Mouse (Mus musculus): ENCODE data around the gene Iqgap1. TPM values are rescaled to one million over a fixed set of nuclear protein-coding genes. Genes with fewer than 3 reads are reported as not detected.

Gene Iqgap1
- polyA plus RNA-seq, 1 experiment from 2014 or later, result 58.0 TPM

DNA sequence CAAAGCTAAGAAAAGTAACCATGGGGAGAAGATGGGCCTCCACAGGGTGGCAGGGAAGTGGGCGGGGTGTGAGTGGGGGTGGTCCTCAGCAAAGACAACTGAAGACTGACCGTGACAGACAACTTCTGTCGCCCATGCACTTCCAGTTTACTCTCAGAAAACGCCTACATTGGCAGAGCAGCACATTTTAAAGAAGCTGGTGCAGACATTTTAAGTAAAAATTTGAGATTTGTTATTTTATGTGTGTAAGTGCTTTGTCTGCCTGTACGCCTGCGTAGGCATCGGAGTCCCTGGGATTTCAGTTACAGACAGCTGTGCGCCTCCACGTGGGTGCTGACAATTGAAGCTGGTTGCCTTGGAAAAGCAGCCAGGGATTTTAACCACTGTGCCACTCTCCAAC is 104.7 kb downstream of the Iqgap1 start:
- H3K4me3 ChIP-seq (ENCODE audit: low read depth, low read length), result no peak overlapping the region
- H3K9me3 ChIP-seq (ENCODE audit: control insufficient read depth, low read length), result no peaks in the 10 kb centered on the region
- H3K27ac ChIP-seq (replicated peaks), result no peak overlapping the region
- DNase-seq (ENCODE audit: low spot score), result no peak
- no peaks in the 10 kb centered on the region for H3K4me1 ChIP-seq (replicated peaks; ENCODE audit: control insufficient read depth, insufficient read depth)
- no peak overlapping the region for H3K9ac ChIP-seq (ENCODE audit: low read length)
- TF ChIP-seq CTCF (IDR thresholded peaks at IDR 0.05; ENCODE audit: low read depth), result no peak
- TF ChIP-seq EP300 (optimal IDR thresholded peaks at IDR 0.05), result no peak
- no peak for ATAC-seq (ENCODE audit: low FRiP score, low TSS enrichment)
- WGBS, result 70% methylated on average over 9 of the region's 9 CpGs
- no peak overlapping the region for H3K4me2 ChIP-seq (replicated peaks; ENCODE audit: low read depth)
- peaks cover 37% of the 10 kb centered on the region for H3K36me3 ChIP-seq (ENCODE audit: control insufficient read depth, insufficient read depth, low read length)
- H3K27me3 ChIP-seq (ENCODE audit: control insufficient read depth, insufficient read depth, low read length), result no peaks in the 10 kb centered on the region

DNA sequence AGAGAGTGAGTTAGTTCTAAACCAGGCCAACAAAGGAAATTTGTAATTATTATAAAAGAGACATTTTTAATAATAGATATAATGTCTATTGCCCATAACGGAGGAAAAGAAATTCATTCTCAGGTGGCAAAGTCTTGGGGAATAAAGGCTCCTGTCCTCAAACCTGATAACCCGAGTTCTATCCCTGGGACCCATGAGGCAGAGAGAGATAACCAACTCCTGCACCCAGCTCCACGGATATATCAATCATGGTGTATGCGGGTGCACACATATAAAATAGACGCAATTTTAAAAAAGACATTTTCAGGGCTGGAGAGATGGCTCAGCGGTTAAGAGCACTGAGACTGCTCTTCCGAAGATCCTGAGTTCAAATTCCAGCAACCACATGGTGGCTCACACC is 106.2 kb downstream of the Iqgap1 start:
- no peak overlapping the region for H3K9ac ChIP-seq (ENCODE audit: low read length)
- H3K27me3 ChIP-seq (ENCODE audit: control insufficient read depth, insufficient read depth, low read length), result no peaks in the 10 kb centered on the region
- WGBS, result 94% methylated on average over 7 of the region's 7 CpGs
- no peak overlapping the region for H3K27ac ChIP-seq (replicated peaks)
- H3K36me3 ChIP-seq (ENCODE audit: control insufficient read depth, insufficient read depth, low read length), result peaks cover 39% of the 10 kb centered on the region
- H3K9me3 ChIP-seq (ENCODE audit: control insufficient read depth, low read length), result no peaks in the 10 kb centered on the region
- no peak overlapping the region for H3K4me3 ChIP-seq (ENCODE audit: low read depth, low read length)
- no peak for ATAC-seq (ENCODE audit: low FRiP score, low TSS enrichment)
- DNase-seq (ENCODE audit: low spot score), result no peak
- H3K4me2 ChIP-seq (replicated peaks; ENCODE audit: low read depth), result no peak overlapping the region
- TF ChIP-seq EP300 (optimal IDR thresholded peaks at IDR 0.05) (no peak), CTCF (IDR thresholded peaks at IDR 0.05; ENCODE audit: low read depth) (no peak)
- no peaks in the 10 kb centered on the region for H3K4me1 ChIP-seq (replicated peaks; ENCODE audit: control insufficient read depth, insufficient read depth)

DNA sequence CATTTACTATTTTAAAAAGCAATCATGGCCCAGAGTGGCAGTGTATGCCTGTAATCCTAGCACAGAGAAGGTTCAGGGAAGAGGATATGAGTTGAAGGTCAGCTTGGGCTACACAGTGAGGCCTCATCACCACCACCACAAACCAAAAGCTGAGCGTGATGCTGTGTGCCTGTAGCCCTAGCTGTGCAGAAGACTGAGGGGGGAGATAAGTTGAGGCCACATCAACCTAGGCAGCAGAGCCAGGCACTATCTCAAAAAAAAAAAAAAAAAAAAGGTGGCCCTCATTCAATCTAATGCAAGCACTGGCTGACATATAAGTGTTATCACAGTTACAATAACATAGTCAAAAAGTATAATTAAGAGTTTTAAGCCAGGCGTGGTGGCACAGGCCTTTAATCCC is 106.7 kb downstream of the Iqgap1 start:
- Histone ChIP-seq H3K4me1 (replicated peaks; ENCODE audit: control insufficient read depth, insufficient read depth) (no peaks in the 10 kb centered on the region), H3K4me2 (replicated peaks; ENCODE audit: low read depth) (no peak overlapping the region), H3K27me3 (ENCODE audit: control insufficient read depth, insufficient read depth, low read length) (no peaks in the 10 kb centered on the region), H3K9ac (ENCODE audit: low read length) (no peak overlapping the region), H3K27ac (replicated peaks) (no peak overlapping the region), H3K4me3 (ENCODE audit: low read depth, low read length) (no peak overlapping the region), H3K9me3 (ENCODE audit: control insufficient read depth, low read length) (no peaks in the 10 kb centered on the region), H3K36me3 (ENCODE audit: control insufficient read depth, insufficient read depth, low read length) (peaks cover 38% of the 10 kb centered on the region)
- DNase-seq (ENCODE audit: low spot score) (no peak), ATAC-seq (ENCODE audit: low FRiP score, low TSS enrichment) (no peak)
- WGBS, result 84% methylated on average over 2 of the region's 2 CpGs
- TF ChIP-seq CTCF (IDR thresholded peaks at IDR 0.05; ENCODE audit: low read depth) (no peak), EP300 (optimal IDR thresholded peaks at IDR 0.05) (no peak)

DNA sequence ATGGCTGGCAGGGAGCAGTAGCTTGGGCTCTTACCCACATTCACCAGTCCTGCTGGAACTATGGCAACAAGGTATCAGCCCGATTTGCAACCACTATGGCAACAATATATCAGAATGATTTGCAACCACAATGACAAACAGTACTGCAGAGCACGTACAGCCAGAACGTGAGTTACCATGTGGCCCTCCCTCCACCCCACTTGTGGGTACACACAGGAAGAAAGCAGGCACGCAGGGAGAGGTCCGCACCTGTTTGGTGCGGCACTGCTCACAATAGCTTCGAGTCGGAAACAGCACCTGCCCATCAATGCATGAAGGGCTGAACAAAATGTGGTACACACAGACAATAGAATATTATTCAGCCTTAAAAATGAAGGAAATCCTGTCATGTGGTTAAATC is 107.3 kb downstream of the Iqgap1 start:
- Histone ChIP-seq H3K36me3 (ENCODE audit: control insufficient read depth, insufficient read depth, low read length) (peaks cover 40% of the 10 kb centered on the region), H3K27me3 (ENCODE audit: control insufficient read depth, insufficient read depth, low read length) (no peaks in the 10 kb centered on the region), H3K4me2 (replicated peaks; ENCODE audit: low read depth) (no peak overlapping the region), H3K27ac (replicated peaks) (no peak overlapping the region), H3K9ac (ENCODE audit: low read length) (no peak overlapping the region), H3K9me3 (ENCODE audit: control insufficient read depth, low read length) (no peaks in the 10 kb centered on the region), H3K4me1 (replicated peaks; ENCODE audit: control insufficient read depth, insufficient read depth) (no peaks in the 10 kb centered on the region), H3K4me3 (ENCODE audit: low read depth, low read length) (no peak overlapping the region)
- no peak for DNase-seq (ENCODE audit: low spot score)
- 80% methylated on average over 8 of the region's 8 CpGs for WGBS
- ATAC-seq (ENCODE audit: low FRiP score, low TSS enrichment), result no peak
- TF ChIP-seq EP300 (optimal IDR thresholded peaks at IDR 0.05), result no peak
- no peak for TF ChIP-seq CTCF (IDR thresholded peaks at IDR 0.05; ENCODE audit: low read depth)

DNA sequence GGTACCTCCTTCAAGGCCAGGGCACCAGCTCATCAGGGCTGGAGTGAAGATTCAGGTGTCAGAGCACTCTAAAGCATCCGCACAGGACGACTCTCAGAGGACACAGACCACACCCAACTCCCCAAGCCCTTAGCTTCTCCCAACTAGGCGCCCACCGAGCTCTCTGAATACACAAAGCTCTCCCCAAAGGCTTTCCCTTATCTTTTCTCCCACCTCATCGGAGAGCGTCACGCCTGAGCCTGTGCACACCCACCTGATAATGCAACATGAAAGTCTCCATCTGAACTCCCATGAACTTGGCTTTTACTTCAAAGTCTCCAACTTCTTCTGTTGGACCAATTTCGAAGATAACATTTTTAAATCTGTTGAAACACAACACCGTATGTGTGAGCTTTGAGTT is 109.0 kb downstream of the Iqgap1 start:
- 78% methylated on average over 9 of the region's 9 CpGs for WGBS
- Histone ChIP-seq H3K4me2 (replicated peaks; ENCODE audit: low read depth) (no peak overlapping the region), H3K9ac (ENCODE audit: low read length) (no peak overlapping the region), H3K36me3 (ENCODE audit: control insufficient read depth, insufficient read depth, low read length) (peaks cover 35% of the 10 kb centered on the region), H3K27me3 (ENCODE audit: control insufficient read depth, insufficient read depth, low read length) (no peaks in the 10 kb centered on the region), H3K4me1 (replicated peaks; ENCODE audit: control insufficient read depth, insufficient read depth) (no peaks in the 10 kb centered on the region), H3K27ac (replicated peaks) (no peak overlapping the region), H3K4me3 (ENCODE audit: low read depth, low read length) (no peak overlapping the region), H3K9me3 (ENCODE audit: control insufficient read depth, low read length) (no peaks in the 10 kb centered on the region)
- no peak for ATAC-seq (ENCODE audit: low FRiP score, low TSS enrichment)
- no peak for DNase-seq (ENCODE audit: low spot score)
- TF ChIP-seq CTCF (IDR thresholded peaks at IDR 0.05; ENCODE audit: low read depth) (no peak), EP300 (optimal IDR thresholded peaks at IDR 0.05) (no peak)

DNA sequence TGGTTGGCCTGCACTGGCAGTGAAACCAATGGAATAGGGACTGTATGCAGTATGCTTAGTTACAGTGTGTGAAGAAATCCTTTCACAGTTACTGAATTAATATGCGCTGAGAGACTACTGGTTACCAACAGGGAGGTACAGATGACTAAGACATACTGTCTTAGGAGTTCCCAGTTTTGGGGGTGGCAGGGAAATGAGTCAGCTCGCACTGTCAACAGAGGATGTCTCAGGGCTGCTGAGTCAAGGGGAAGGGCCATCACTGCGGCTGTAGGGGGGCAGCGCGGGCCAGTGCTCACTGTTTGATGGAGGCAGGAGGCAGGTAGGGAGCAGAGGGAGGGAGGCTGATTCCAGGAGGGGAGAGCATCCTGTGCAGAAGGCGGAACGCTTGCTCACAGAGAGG is 110.5 kb downstream of the Iqgap1 start:
- H3K4me2 ChIP-seq (replicated peaks; ENCODE audit: low read depth), result no peak overlapping the region
- no peaks in the 10 kb centered on the region for H3K27me3 ChIP-seq (ENCODE audit: control insufficient read depth, insufficient read depth, low read length)
- DNase-seq (ENCODE audit: low spot score) (no peak), ATAC-seq (ENCODE audit: low FRiP score, low TSS enrichment) (peak; percentile 56; the same call in 1 of the 2 replicates)
- no peaks in the 10 kb centered on the region for H3K9me3 ChIP-seq (ENCODE audit: control insufficient read depth, low read length)
- no peak for TF ChIP-seq EP300 (optimal IDR thresholded peaks at IDR 0.05)
- no peak for TF ChIP-seq CTCF (IDR thresholded peaks at IDR 0.05; ENCODE audit: low read depth)
- no peaks in the 10 kb centered on the region for H3K4me1 ChIP-seq (replicated peaks; ENCODE audit: control insufficient read depth, insufficient read depth)
- 82% methylated on average over 7 of the region's 7 CpGs for WGBS
- peaks cover 36% of the 10 kb centered on the region for H3K36me3 ChIP-seq (ENCODE audit: control insufficient read depth, insufficient read depth, low read length)
- H3K9ac ChIP-seq (ENCODE audit: low read length), result no peak overlapping the region
- 0 out of 2 replicates have a peak overlapping the region, but pooled peaks have one; percentile 24 for H3K27ac ChIP-seq (replicated peaks)
- no peak overlapping the region for H3K4me3 ChIP-seq (ENCODE audit: low read depth, low read length)

Measured in stomach, postnatal 0 days (tissue).